Mouse (Mus musculus): Measurements from ENCODE around the gene Hmgb1. TPM values are rescaled to one million over a fixed set of nuclear protein-coding genes. Genes with fewer than 3 reads are reported as not detected.

The Hmgb1 gene
- polyA plus RNA-seq, 1 experiment = 15.2 TPM

DNA sequence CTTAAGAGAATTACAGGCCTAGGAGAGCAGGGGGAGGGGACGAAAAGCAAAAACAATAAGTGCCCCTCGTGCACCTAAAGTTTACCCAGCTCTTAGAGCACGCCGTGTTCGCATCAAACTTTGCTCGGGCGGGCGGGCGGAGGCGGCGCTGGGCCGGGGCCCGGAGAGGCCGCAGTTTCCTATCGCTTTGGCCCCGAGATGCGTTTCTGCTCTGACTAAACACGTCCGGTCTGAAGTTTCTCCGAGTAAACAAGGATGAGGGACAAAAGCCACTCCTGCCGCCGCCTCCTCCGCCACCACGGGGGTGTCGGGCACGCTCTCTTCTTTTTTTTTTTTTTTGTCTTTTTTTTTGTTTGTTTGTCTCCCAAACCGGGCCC is 133.1 kb downstream of the Hmgb1 start:
- H3K36me3 ChIP-seq (ENCODE audit: control insufficient read depth, insufficient read depth, low read length) = no peaks in the 10 kb centered on the region
- TF ChIP-seq POLR2A (IDR thresholded peaks at IDR 0.05; ENCODE audit: control insufficient read depth, low read depth, low read length) = no peak
- no peak for TF ChIP-seq CTCF (IDR thresholded peaks at IDR 0.05; ENCODE audit: control insufficient read depth, insufficient read depth, insufficient replicate concordance, low read depth, low read length)
- peak overlapping the region; percentile 77 for H3K4me3 ChIP-seq (ENCODE audit: control insufficient read depth, low read depth, low read length)
- H3K4me1 ChIP-seq (ENCODE audit: control insufficient read depth, insufficient read depth, low read length) = peaks cover 3% of the 10 kb centered on the region
- H3K27me3 ChIP-seq (ENCODE audit: control insufficient read depth, insufficient read depth, low read length) = no peaks in the 10 kb centered on the region
- H3K27ac ChIP-seq (ENCODE audit: control insufficient read depth, insufficient read depth, low read depth, low read length) = peak overlapping the region; percentile 71

GRCm38 (mm10) chr5:149050588-149051160 is 133.6 kb downstream of the Hmgb1 start:
- H3K27me3 ChIP-seq (ENCODE audit: control insufficient read depth, insufficient read depth, low read length) = no peaks in the 10 kb centered on the region
- H3K4me1 ChIP-seq (ENCODE audit: control insufficient read depth, insufficient read depth, low read length) = peaks cover 5% of the 10 kb centered on the region
- peak overlapping the region; percentile 77 for H3K4me3 ChIP-seq (ENCODE audit: control insufficient read depth, low read depth, low read length)
- H3K27ac ChIP-seq (ENCODE audit: control insufficient read depth, insufficient read depth, low read depth, low read length) = peak overlapping the region; percentile 71
- no peaks in the 10 kb centered on the region for H3K36me3 ChIP-seq (ENCODE audit: control insufficient read depth, insufficient read depth, low read length)
- no peak for TF ChIP-seq CTCF (IDR thresholded peaks at IDR 0.05; ENCODE audit: control insufficient read depth, insufficient read depth, insufficient replicate concordance, low read depth, low read length)
- TF ChIP-seq POLR2A (IDR thresholded peaks at IDR 0.05; ENCODE audit: control insufficient read depth, low read depth, low read length) = no peak

DNA sequence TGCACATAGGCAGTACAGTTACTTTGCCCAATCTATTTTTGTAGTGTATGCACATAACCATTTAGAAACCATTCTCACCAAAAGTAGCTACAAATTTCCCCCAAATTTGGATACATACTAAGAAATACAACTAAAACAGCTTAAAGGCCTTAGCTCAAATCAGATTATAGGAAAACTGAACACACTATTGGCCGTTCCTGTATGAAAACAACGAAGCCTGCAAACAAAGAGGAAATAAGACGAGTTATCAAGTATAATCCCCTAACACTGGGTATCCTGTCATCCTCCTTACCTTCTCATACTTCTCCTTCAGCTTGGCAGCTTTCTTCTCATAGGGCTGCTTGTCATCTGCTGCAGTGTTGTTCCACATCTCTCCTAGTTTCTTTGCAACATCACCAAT is 134.9 kb downstream of the Hmgb1 start:
- Histone ChIP-seq H3K36me3 (ENCODE audit: control insufficient read depth, insufficient read depth, low read length) (no peaks in the 10 kb centered on the region), H3K27me3 (ENCODE audit: control insufficient read depth, insufficient read depth, low read length) (no peaks in the 10 kb centered on the region), H3K4me3 (ENCODE audit: control insufficient read depth, low read depth, low read length) (no peak overlapping the region), H3K4me1 (ENCODE audit: control insufficient read depth, insufficient read depth, low read length) (peaks cover 3% of the 10 kb centered on the region), H3K27ac (ENCODE audit: control insufficient read depth, insufficient read depth, low read depth, low read length) (no peak overlapping the region)
- no peak for TF ChIP-seq POLR2A (IDR thresholded peaks at IDR 0.05; ENCODE audit: control insufficient read depth, low read depth, low read length)

- Histone ChIP-seq H3K4me1 (ENCODE audit: control insufficient read depth, insufficient read depth, low read length) (peaks cover 3% of the 10 kb centered on the region), H3K36me3 (ENCODE audit: control insufficient read depth, insufficient read depth, low read length) (no peaks in the 10 kb centered on the region), H3K27ac (ENCODE audit: control insufficient read depth, insufficient read depth, low read depth, low read length) (no peak overlapping the region), H3K27me3 (ENCODE audit: control insufficient read depth, insufficient read depth, low read length) (no peaks in the 10 kb centered on the region), H3K4me3 (ENCODE audit: control insufficient read depth, low read depth, low read length) (no peak overlapping the region)
- TF ChIP-seq CTCF (IDR thresholded peaks at IDR 0.05; ENCODE audit: control insufficient read depth, insufficient read depth, insufficient replicate concordance, low read depth, low read length) (no peak), POLR2A (IDR thresholded peaks at IDR 0.05; ENCODE audit: control insufficient read depth, low read depth, low read length) (no peak)
Observed at GRCm38 (mm10) chr5:149048961-149049360, 135.3 kb downstream of the Hmgb1 start.

- H3K36me3 ChIP-seq (ENCODE audit: control insufficient read depth, insufficient read depth, low read length) = no peaks in the 10 kb centered on the region
- no peak overlapping the region for H3K27ac ChIP-seq (ENCODE audit: control insufficient read depth, insufficient read depth, low read depth, low read length)
- TF ChIP-seq POLR2A (IDR thresholded peaks at IDR 0.05; ENCODE audit: control insufficient read depth, low read depth, low read length) (no peak), CTCF (IDR thresholded peaks at IDR 0.05; ENCODE audit: control insufficient read depth, insufficient read depth, insufficient replicate concordance, low read depth, low read length) (no peak)
Observed at GRCm38 (mm10) chr5:149046650-149047049, 137.6 kb downstream of the Hmgb1 start.

GRCm38 (mm10) chr5:149045470-149046085 is 138.7 kb downstream of the Hmgb1 start:
- peaks cover 3% of the 10 kb centered on the region; the same call in 1 of the 2 replicates for H3K4me1 ChIP-seq (ENCODE audit: control insufficient read depth, insufficient read depth, low read length)
- no peak overlapping the region for H3K27ac ChIP-seq (ENCODE audit: control insufficient read depth, insufficient read depth, low read depth, low read length)
- H3K4me3 ChIP-seq (ENCODE audit: control insufficient read depth, low read depth, low read length) = no peak overlapping the region
- TF ChIP-seq POLR2A (IDR thresholded peaks at IDR 0.05; ENCODE audit: control insufficient read depth, low read depth, low read length) (no peak), CTCF (IDR thresholded peaks at IDR 0.05; ENCODE audit: control insufficient read depth, insufficient read depth, insufficient replicate concordance, low read depth, low read length) (no peak)
- no peaks in the 10 kb centered on the region for H3K36me3 ChIP-seq (ENCODE audit: control insufficient read depth, insufficient read depth, low read length)
- H3K27me3 ChIP-seq (ENCODE audit: control insufficient read depth, insufficient read depth, low read length) = no peaks in the 10 kb centered on the region

More at GRCm38 (mm10) chr5:149046650-149047049, 137.6 kb downstream of the Hmgb1 start:
- no peak overlapping the region for H3K4me3 ChIP-seq (ENCODE audit: control insufficient read depth, low read depth, low read length)
- H3K27me3 ChIP-seq (ENCODE audit: control insufficient read depth, insufficient read depth, low read length) = no peaks in the 10 kb centered on the region
- H3K4me1 ChIP-seq (ENCODE audit: control insufficient read depth, insufficient read depth, low read length) = peaks cover 3% of the 10 kb centered on the region

- Histone ChIP-seq H3K27me3 (ENCODE audit: control insufficient read depth, insufficient read depth, low read length) (no peaks in the 10 kb centered on the region), H3K36me3 (ENCODE audit: control insufficient read depth, insufficient read depth, low read length) (no peaks in the 10 kb centered on the region)
- no peak for TF ChIP-seq POLR2A (IDR thresholded peaks at IDR 0.05; ENCODE audit: control insufficient read depth, low read depth, low read length)
- no peak for TF ChIP-seq CTCF (IDR thresholded peaks at IDR 0.05; ENCODE audit: control insufficient read depth, insufficient read depth, insufficient replicate concordance, low read depth, low read length)
Observed at GRCm38 (mm10) chr5:149045054-149045453, 139.2 kb downstream of the Hmgb1 start.

More at GRCm38 (mm10) chr5:149045054-149045453, 139.2 kb downstream of the Hmgb1 start:
- no peak overlapping the region for H3K27ac ChIP-seq (ENCODE audit: control insufficient read depth, insufficient read depth, low read depth, low read length)
- H3K4me3 ChIP-seq (ENCODE audit: control insufficient read depth, low read depth, low read length) = no peak overlapping the region
- H3K4me1 ChIP-seq (ENCODE audit: control insufficient read depth, insufficient read depth, low read length) = peaks cover 3% of the 10 kb centered on the region
